Mouse (Mus musculus) bone marrow macrophage, adult 2 months (primary cell): ENCODE data around the gene Map1b. TPM values are rescaled to one million over a fixed set of nuclear protein-coding genes. Genes with fewer than 3 reads are reported as not detected.

Experiments used
- H3K27ac ChIP-seq: 2 replicates; pipeline ENCODE4 v1.5.1; 2012; ENCODE audit warnings: low read depth, low read length; ENCODE audit not compliant: insufficient read depth
- H3K4me1 ChIP-seq: 2 replicates; pipeline ENCODE4 v1.6.1; 2012; ENCODE audit warnings: low read length; ENCODE audit not compliant: control insufficient read depth, insufficient read depth
- H3K4me3 ChIP-seq: 2 replicates; pipeline ENCODE4 v1.5.1; 2012; ENCODE audit warnings: mild to moderate bottlenecking, low read length, moderate library complexity; ENCODE audit not compliant: insufficient read depth
- CTCF ChIP-seq: IDR thresholded peaks from 2 replicates; pipeline ENCODE4 v1.5.1; 2012; ENCODE audit warnings: low read depth, mild to moderate bottlenecking, low read length, moderate library complexity
- POLR2A ChIP-seq: IDR thresholded peaks from 2 replicates; pipeline ENCODE4 v1.6.1; 2012; ENCODE audit warnings: mild to moderate bottlenecking, low read depth, low read length, borderline replicate concordance
- polyA plus RNA-seq: library from polyadenylated mRNA; stranded (reverse); fragments of >200 nt; gene quantifications from 2 replicates; pipeline ENCODE4 v1.2.4, GENCODE M21; 2012; ENCODE audit not compliant: missing spikeins, insufficient read depth, insufficient read length

The Map1b gene
- polyA plus RNA-seq, result 0.25 and 0.45 TPM in 2 replicates

DNA sequence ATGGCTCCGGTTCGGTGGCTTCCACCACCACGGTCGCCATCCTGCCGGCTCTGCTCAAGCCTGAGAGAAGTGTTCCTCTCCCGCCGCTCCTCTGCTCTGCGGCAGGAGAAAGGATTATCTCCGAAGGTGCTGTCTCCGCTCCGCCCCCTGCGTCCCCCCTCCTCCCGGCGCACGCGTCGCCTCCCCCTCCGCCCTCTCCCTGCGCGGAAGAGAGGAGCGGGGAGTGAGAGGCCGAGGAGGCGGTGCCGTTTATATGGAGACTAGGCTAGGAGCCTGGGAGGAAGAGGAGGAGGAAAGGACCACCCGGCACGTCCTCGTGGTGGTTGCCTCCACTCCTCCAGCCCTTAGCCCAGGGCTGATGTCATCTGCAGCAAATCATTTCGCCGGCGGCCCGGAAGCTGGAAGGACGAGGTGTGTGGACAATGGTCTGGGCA, at the start of gene Map1b:
TSS of gene Map1b (minus strand) at position 93 of the 434 bp plus-strand sequence.
- 0 out of 2 replicates have a peak, but pooled peaks cover 2% of the 10 kb centered on the region for H3K4me1 ChIP-seq
- no peak within 1 kb of the TSS for H3K27ac ChIP-seq
- H3K4me3 ChIP-seq, result peak within 1 kb of the TSS; percentile 55
- no peak for TF ChIP-seq POLR2A
- no peak for TF ChIP-seq CTCF

DNA sequence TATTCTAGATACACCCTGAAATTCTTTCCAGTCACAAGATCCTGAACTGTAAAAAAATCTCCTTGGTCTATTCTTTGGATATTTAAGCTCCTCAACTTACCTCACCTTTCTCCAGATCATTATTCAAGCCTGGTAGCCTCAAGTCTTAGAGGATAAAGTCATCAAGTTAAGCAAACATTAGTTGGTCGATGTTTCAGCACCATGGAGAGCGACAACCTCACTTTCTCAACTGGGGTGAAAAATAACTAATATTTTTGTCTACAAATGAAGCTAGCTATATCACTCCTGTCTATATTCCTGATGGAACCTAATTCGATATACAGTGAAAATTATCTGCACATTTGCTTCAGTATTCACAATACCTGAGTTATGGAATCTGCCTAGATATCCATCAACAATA, 48.0 kb upstream of the Map1b start:
- no peaks in the 10 kb centered on the region for H3K4me1 ChIP-seq
- TF ChIP-seq CTCF (no peak), POLR2A (no peak)
- H3K4me3 ChIP-seq, result no peak overlapping the region
- H3K27ac ChIP-seq, result no peak overlapping the region

DNA sequence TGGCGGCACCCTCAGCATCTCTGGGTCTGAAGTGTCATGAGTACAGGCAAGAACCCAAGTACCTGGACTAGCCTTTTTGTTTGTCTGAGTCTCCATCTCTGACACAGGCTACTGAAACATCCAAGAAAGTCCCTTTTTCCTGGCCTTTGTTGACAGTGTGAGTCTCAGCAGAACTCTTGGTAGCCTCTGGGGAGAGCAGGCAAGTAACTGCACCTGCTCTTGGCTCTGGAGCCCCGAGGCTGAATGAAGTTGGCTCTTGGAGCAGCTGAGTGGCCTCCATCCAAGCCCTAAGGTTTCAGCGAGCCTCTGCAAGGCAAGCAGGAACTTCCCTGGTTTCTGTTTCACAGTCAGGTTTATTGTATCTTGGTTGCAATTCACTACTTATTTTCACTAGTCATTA, 46.7 kb upstream of the Map1b start:
- Histone ChIP-seq H3K4me3 (no peak overlapping the region), H3K27ac (no peak overlapping the region)
- TF ChIP-seq CTCF (no peak), POLR2A (no peak)

DNA sequence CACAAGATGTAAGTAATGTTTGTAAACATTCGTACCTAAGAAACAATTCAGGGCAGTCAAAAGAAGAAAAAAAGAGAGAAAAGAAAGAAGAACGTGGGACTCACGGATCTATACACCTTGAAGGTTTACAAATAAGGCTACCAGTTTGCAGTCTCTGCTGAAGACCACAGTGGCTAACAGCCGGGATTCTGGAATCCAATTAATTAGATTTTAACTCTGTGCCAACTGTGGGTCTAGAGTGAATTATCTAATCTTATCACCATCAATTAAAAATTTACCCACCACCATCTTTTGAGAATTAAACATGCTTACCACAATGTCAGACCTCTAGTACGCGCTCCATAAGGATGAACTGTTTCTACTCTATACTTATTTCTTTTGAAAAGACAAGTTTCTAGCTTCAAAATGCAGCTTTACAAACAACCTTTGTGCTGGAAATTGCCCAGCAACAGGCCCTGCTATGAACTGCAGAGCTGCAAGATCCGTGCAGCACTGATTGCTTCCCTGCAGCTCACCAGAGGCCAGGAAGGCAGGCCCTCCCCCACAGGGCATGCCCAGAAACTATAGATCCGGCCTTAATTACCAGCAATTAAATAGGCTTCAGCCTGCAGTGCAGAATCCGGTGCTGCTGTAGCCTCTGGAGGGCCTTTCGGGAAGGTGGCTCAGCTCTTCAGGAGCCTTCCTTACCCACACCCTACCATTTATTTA, 45.7 kb upstream of the Map1b start:
- no peak overlapping the region for H3K4me3 ChIP-seq
- TF ChIP-seq POLR2A (no peak), CTCF (no peak)

More for the DNA sequence above, 46.7 kb upstream of the Map1b start:
- no peaks in the 10 kb centered on the region for H3K4me1 ChIP-seq

DNA sequence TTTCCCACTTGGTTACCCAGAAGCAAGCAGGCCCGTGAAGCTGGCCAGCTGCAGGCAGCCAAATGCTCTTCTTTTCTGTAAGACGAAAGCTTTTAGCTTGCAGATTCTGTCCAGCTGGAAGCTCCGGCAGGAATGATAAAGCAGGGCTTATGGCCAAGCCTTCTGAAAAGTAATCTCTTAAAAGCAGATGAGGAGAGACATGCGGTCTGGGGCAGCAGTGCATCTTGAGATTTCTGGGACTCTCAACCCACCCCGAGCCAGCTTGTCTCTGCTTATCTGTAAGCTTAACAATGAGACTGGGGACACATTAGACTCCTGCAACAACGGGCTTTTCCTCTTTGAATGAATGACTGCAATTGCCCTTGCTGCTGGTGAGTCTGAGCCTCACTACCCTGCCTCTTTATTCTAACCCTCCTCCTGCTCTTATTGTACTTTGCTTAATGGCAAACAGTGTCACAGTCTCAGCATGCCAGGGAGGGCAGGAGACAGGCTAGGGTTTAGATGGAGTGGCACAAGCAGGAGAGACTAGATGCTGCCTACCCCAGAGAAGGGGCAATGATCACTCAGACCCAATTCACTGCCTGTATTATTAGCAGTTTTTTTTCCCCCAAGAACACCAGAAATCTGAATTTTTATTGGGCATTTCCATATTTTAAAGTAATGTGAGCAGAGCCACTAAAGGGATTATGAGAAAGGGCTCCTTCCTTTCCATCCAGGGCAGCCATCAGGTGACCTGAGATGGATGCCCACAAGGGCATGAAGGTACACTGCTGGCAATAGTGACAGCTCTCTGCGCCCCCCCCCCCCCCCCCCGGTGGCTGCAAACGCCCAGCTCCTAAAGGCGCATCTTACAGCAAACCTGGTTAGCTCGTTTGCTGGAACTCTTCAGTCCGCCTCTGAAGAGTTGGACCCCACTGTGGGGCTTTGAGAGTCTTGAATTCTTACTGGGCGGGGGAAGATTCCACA, 44.6 kb upstream of the Map1b start:
- H3K4me1 ChIP-seq, result no peaks in the 10 kb centered on the region
- no peak overlapping the region for H3K4me3 ChIP-seq
- no peak overlapping the region for H3K27ac ChIP-seq
- TF ChIP-seq POLR2A, result no peak

More for the DNA sequence above, 45.7 kb upstream of the Map1b start:
- Histone ChIP-seq H3K27ac (no peak overlapping the region), H3K4me1 (no peaks in the 10 kb centered on the region)

DNA sequence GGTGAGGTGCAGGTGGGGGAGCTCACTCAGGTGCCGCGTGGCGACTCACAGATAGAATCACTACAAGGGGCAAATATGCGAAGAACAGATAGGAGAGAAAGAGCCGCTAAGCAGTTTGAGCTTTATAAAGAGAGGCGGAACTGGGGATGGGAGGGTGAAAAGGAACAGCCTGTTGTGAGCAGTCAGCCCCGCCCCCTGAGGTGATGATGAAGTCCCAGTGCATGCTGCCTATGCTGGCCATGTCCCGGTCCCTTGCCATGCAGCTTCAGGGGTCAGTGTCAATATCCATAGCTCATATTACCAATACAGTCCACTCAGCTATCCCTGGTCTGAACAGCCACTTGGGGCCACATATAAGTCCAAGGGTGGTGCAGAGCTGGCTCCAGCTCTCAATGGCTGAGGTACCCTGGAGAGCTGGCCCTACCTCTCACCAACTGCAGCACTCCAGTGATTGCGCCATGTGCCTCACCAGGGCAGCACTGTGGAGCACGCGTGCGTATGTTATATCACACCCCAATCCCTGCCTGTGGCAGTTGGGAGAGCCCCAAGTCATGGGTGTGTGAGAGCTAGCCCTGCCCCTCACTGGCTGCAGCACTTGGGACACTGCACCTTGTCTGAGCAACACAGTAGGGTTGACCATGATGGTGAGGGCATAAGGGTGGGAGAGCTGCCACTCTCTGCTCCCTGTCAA, 42.0 kb upstream of the Map1b start:
- Histone ChIP-seq H3K4me3 (no peak overlapping the region), H3K27ac (no peak overlapping the region), H3K4me1 (no peaks in the 10 kb centered on the region)
- TF ChIP-seq CTCF (no peak), POLR2A (no peak)

DNA sequence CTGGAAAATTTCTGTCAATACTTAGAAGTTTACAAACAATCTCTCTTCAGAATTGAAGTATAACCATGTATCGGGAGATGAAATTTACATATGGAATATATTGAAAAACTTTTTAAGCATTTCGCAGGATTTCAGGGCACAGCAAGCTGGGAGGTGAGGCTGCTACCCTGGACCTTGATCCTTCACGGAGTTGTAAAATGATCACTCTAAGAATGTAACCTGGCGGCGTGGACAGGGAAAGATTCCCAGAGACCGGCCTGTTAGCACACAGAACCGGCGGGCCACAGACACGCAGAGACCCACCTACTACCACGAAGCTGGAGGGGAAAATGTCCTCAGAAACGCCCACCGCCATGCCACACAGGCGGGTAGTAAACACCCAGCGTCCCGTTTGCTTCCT, 41.5 kb upstream of the Map1b start:
- Histone ChIP-seq H3K27ac (no peak overlapping the region), H3K4me1 (no peaks in the 10 kb centered on the region), H3K4me3 (no peak overlapping the region)
- TF ChIP-seq CTCF (no peak), POLR2A (no peak)

DNA sequence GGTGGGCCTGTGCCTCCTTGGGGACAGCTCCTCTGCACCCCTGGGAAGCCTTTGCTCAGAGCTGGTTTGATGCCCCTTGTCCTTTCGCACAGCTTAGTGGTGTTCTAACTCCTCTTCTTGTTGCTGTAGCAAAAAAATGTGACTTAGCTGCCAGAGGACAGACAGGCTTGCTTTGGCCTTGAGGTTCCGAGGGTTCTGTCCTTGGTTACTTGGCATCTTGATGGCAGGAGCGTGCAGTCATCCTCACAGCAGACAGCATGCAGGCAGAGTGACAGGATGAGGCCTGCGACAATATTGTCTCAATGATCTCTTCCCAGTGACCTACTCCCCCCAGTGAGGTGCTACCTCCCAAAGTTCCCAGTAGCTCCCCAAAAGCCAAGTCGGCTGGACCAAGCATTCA, 41.0 kb upstream of the Map1b start:
- no peak overlapping the region for H3K27ac ChIP-seq
- no peak overlapping the region for H3K4me3 ChIP-seq
- TF ChIP-seq CTCF, result no peak
- no peak for TF ChIP-seq POLR2A
- no peaks in the 10 kb centered on the region for H3K4me1 ChIP-seq

DNA sequence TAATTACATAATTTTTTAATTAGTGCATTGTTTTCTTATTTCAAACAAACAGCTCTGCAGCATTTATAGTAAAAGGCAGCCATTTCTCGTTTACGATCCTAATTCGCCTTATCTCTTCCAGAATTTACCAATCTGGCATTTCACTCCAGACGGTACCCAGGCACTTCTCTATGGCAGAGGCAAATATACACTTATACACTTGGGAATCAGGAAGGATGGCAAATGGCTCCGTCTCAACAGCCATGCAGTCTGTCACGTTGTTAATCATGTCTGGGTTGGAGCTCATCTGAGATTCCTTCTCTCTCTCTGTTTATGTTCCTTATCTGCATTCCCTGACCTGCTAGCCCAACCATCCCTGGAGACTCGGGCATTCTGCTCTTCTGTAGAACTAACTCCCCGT, 38.6 kb upstream of the Map1b start:
- Histone ChIP-seq H3K4me3 (no peak overlapping the region), H3K27ac (no peak overlapping the region), H3K4me1 (no peaks in the 10 kb centered on the region)
- TF ChIP-seq POLR2A (no peak), CTCF (no peak)
